Mouse (Mus musculus) lung, postnatal 0 days (tissue): Measurements from ENCODE around the gene Samsn1. TPM values are rescaled to one million over a fixed set of nuclear protein-coding genes. Genes with fewer than 3 reads are reported as not detected.

ENCODE experiments used
- ATAC-seq: fragments of 200-750 bp; cut with Nextera tagmentation; 2 replicates; pipeline ENCODE4 v1.8.0; 2017; ENCODE audit warnings: moderate library complexity
- DNase-seq: peaks from one replicate; pipeline ENCODE4 v3.0.0-alpha.2; 2016; ENCODE audit warnings: low spot score
- H3K27ac ChIP-seq: fragments of 300-500 bp; sonication (generic); 2 replicates; pipeline ENCODE4 v1.5.1; 2014; ENCODE audit warnings: antibody characterized with exemption, mild to moderate bottlenecking, low read length, mixed read lengths
- H3K27me3 ChIP-seq: fragments of 300-500 bp; sonication (generic); replicated peaks from 2 replicates; pipeline ENCODE4 v1.6.1; 2014; ENCODE audit warnings: low read length, mixed read lengths; ENCODE audit not compliant: insufficient read depth
- H3K36me3 ChIP-seq: fragments of 300-500 bp; sonication (generic); 2 replicates; pipeline ENCODE4 v1.6.1; 2014; ENCODE audit warnings: low read length, mixed read lengths; ENCODE audit not compliant: insufficient read depth
- H3K4me1 ChIP-seq: fragments of 300-500 bp; sonication (generic); 2 replicates; pipeline ENCODE4 v1.6.1; 2014; ENCODE audit warnings: antibody characterized with exemption, low read depth, low read length, mixed read lengths; ENCODE audit not compliant: insufficient read depth
- H3K4me2 ChIP-seq: fragments of 300-500 bp; sonication (generic); replicated peaks from 2 replicates; pipeline ENCODE4 v1.6.1; 2014; ENCODE audit warnings: low read depth, mild to moderate bottlenecking, low read length, moderate library complexity, mixed read lengths
- H3K4me3 ChIP-seq: fragments of 300-500 bp; sonication (generic); 2 replicates; pipeline ENCODE4 v1.5.1; 2014; ENCODE audit warnings: low read depth, low read length
- H3K9ac ChIP-seq: fragments of 300-500 bp; sonication (generic); replicated peaks from 2 replicates; pipeline ENCODE4 v1.6.1; 2014; ENCODE audit warnings: low read depth, mild to moderate bottlenecking
- H3K9me3 ChIP-seq: fragments of 300-500 bp; sonication (generic); 2 replicates; pipeline ENCODE4 v1.6.1; 2016; ENCODE audit warnings: low read length, mixed read lengths
- CTCF ChIP-seq: IDR thresholded peaks from 2 replicates; pipeline ENCODE4 v1.5.1; 2016; ENCODE audit warnings: antibody characterized with exemption, mild to moderate bottlenecking
- EP300 ChIP-seq: IDR thresholded peaks from 2 replicates; pipeline ENCODE4 v1.6.1; 2016; ENCODE audit warnings: antibody characterized with exemption, mild to moderate bottlenecking, control low read depth
- WGBS: fragments of 180-500 bp; shearing (Covaris S2); extraction: QIAGEN DNeasy Blood & Tissue Kit; methylation state at CpG from one replicate; pipeline ENCODE4 v1.1.7; 2014; 5-methylcytosine and 5-hydroxymethylcytosine counted together
- polyA plus RNA-seq: library from polyadenylated mRNA; unstranded; fragments of >200 nt; fragmentation: Nextera tagmentation; extraction: Ambion mirVana; gene quantifications from 2 replicates; pipeline ENCODE4 v1.2.1, GENCODE M21; 2015

Samsn1 gene
- polyA plus RNA-seq, 1 experiment from 2014 or later: 4.1 TPM

DNA sequence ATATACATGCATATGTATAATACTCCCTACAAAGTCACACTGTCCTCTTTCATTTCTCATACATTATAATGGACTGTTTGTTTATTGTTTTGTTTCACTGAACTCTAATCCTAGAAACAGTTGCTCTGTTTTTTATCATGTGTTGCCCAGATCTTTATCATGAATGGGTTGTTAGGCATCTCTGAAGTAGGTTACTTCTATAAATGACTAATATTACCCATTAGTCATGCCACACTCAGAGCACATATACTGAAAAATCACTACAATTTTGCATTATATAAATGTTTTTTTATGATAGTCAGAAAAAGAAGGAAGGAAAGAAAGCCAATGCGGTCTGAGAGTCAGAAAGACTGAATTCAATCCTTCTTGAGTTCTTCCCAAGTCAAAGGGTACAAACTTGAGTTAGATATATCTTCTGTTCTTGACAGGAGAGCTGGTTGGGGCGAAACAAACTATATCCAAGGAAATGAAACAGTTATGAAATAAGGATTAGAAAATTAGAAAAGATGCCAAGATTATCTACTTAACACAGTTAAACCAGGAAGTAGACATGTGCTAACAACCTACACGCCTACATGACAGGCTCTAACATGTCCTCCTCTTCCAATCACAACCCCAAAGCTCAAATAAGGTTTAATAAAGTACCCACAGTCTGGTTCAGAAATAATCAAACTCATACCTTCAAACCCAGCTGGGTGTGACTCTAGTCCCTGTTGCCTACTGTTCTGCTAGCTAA, 122.0 kb downstream of the Samsn1 start:
- WGBS: 81% methylated on average over 3 of the region's 3 CpGs
- H3K27me3 ChIP-seq: no peaks in the 10 kb centered on the region
- TF ChIP-seq CTCF (no peak), EP300 (no peak)
- H3K36me3 ChIP-seq: no peaks in the 10 kb centered on the region
- H3K4me3 ChIP-seq: no peak overlapping the region
- H3K4me1 ChIP-seq: no peaks in the 10 kb centered on the region
- no peak overlapping the region for H3K9ac ChIP-seq
- no peak for DNase-seq
- no peaks in the 10 kb centered on the region for H3K9me3 ChIP-seq
- H3K4me2 ChIP-seq: no peak overlapping the region
- H3K27ac ChIP-seq: no peak overlapping the region
- ATAC-seq: no peak

DNA sequence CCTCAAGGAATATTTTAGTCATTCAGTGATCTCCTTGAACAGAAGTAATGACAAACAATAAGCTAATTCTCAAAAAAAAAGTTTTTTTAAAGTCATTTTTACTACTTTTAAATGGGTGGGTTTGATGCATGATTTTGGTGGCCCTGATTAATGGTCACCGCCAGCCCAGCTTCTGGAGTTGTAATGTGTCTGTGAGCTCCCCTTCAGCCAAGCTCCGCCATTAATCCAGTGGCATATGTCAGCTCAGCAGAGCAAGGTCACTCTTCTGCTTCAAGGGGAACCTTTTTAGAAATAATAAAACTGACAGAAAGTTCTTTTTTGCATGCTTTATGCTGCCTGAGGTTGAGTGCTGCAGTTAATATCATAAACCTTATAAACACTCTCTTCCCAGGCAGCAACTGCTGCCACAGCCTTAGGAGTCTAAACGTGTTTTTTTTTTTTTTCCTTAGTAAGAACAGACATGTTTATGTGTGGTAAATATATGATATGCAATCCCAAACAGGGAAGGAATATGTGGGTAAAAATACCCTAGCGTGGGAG, 124.2 kb downstream of the Samsn1 start:
- WGBS: 65% methylated on average over 4 of the region's 4 CpGs
- ATAC-seq (no peak), DNase-seq (no peak)
- no peaks in the 10 kb centered on the region for H3K36me3 ChIP-seq
- H3K4me3 ChIP-seq: no peak overlapping the region
- no peak overlapping the region for H3K9ac ChIP-seq
- TF ChIP-seq CTCF (no peak), EP300 (no peak)
- no peak overlapping the region for H3K27ac ChIP-seq
- no peak overlapping the region for H3K4me2 ChIP-seq
- H3K27me3 ChIP-seq: no peaks in the 10 kb centered on the region
- H3K4me1 ChIP-seq: no peaks in the 10 kb centered on the region
- H3K9me3 ChIP-seq: no peaks in the 10 kb centered on the region

GRCm38 (mm10) chr16:75894263-75894901, 127.7 kb downstream of the Samsn1 start:
- H3K9me3 ChIP-seq: no peaks in the 10 kb centered on the region
- no peaks in the 10 kb centered on the region for H3K27me3 ChIP-seq
- DNase-seq (no peak), ATAC-seq (no peak)
- H3K9ac ChIP-seq: no peak overlapping the region
- H3K4me2 ChIP-seq: no peak overlapping the region
- TF ChIP-seq CTCF (no peak), EP300 (no peak)
- 88% methylated on average over 5 of the region's 5 CpGs for WGBS
- no peak overlapping the region for H3K4me3 ChIP-seq
- no peaks in the 10 kb centered on the region for H3K36me3 ChIP-seq
- no peak overlapping the region for H3K27ac ChIP-seq
- no peaks in the 10 kb centered on the region for H3K4me1 ChIP-seq

- TF ChIP-seq CTCF (no peak), EP300 (no peak)
- H3K27ac ChIP-seq: no peak overlapping the region
- H3K4me1 ChIP-seq: no peaks in the 10 kb centered on the region
- no peak overlapping the region for H3K4me3 ChIP-seq
- ATAC-seq (no peak), DNase-seq (no peak)
- WGBS: 83% methylated on average over 1 of the region's 1 CpGs
- H3K27me3 ChIP-seq: no peaks in the 10 kb centered on the region
- H3K9ac ChIP-seq: no peak overlapping the region
- H3K36me3 ChIP-seq: no peaks in the 10 kb centered on the region
- H3K9me3 ChIP-seq: no peaks in the 10 kb centered on the region
- H3K4me2 ChIP-seq: no peak overlapping the region
Observed at GRCm38 (mm10) chr16:75893470-75893869, 128.6 kb downstream of the Samsn1 start.

GRCm38 (mm10) chr16:75889081-75889646, 132.9 kb downstream of the Samsn1 start:
- no peak overlapping the region for H3K9ac ChIP-seq
- WGBS: 59% methylated on average over 6 of the region's 6 CpGs
- H3K4me3 ChIP-seq: no peak overlapping the region
- no peak for DNase-seq
- no peaks in the 10 kb centered on the region for H3K4me1 ChIP-seq
- H3K27ac ChIP-seq: no peak overlapping the region
- H3K4me2 ChIP-seq: no peak overlapping the region
- no peaks in the 10 kb centered on the region for H3K9me3 ChIP-seq
- TF ChIP-seq CTCF: no peak
- H3K36me3 ChIP-seq: no peaks in the 10 kb centered on the region
- no peak for ATAC-seq
- no peaks in the 10 kb centered on the region for H3K27me3 ChIP-seq

GRCm38 (mm10) chr16:75887203-75887602, 134.9 kb downstream of the Samsn1 start:
- WGBS: 57% methylated on average over 6 of the region's 6 CpGs
- H3K4me3 ChIP-seq: no peak overlapping the region
- DNase-seq (no peak), ATAC-seq (no peak)
- H3K9me3 ChIP-seq: no peaks in the 10 kb centered on the region
- H3K9ac ChIP-seq: no peak overlapping the region
- no peak overlapping the region for H3K4me2 ChIP-seq
- no peaks in the 10 kb centered on the region for H3K36me3 ChIP-seq
- H3K27ac ChIP-seq: no peak overlapping the region
- no peaks in the 10 kb centered on the region for H3K27me3 ChIP-seq
- H3K4me1 ChIP-seq: no peaks in the 10 kb centered on the region
- TF ChIP-seq EP300 (no peak), CTCF (no peak)
